Mouse (Mus musculus): ENCODE measurements around the gene Ero1lb.

Ero1lb gene

GRCm38 (mm10) chr13:12578145-12578544, 12.5 kb downstream of the Ero1lb start:
- WGBS, result 93% methylated on average over 5 of the region's 5 CpGs

- 16% methylated on average over 3 of the region's 3 CpGs for WGBS
These were observed 23.3 kb downstream of the Ero1lb start for GRCm38 (mm10) chr13:12589003-12589402.

DNA sequence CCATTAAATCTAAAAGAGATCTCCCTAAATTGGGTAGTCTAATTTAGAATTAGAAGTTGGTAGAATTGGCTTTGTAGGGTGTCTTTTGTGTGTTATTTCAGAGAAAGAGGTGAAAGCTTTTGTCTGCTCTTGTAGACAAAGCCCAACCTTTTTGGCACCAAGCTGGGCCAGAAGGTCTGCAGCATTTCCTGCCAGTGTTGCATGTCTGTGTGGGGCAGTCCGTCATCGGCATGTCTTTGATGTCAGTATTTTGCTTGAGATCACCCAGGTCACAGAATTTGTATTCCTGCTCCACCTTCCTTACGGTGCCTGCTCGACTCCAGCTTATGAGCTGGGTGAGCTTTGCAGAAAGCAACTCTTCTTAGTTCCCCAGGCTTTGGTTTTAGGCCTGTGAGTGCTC, 31.4 kb downstream of the Ero1lb start:
- 64% methylated on average over 4 of the region's 4 CpGs for WGBS

GRCm38 (mm10) chr13:12614026-12614425, 48.4 kb downstream of the Ero1lb start:
- 75% methylated on average over 6 of the region's 6 CpGs for WGBS

DNA sequence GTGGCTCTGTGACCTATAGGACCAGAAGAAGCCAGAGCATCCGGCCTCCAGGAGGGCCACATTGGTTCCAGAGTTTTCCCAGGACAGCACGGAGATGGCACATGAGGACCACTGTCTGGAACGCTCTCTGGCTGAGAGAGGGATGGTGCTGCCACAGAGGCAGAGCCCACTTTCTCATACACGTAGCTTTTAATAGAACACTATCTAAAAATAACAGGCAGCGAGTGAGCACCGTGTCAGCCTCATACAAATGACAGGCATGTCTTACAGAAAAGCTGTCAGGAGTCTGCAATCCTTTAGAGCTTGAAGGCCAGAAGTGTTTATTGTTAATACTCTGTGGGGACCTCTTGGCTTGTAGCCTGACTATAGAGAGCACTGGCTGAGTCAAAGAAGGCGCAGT, 48.9 kb downstream of the Ero1lb start:
- WGBS, result 59% methylated on average over 7 of the region's 7 CpGs

DNA sequence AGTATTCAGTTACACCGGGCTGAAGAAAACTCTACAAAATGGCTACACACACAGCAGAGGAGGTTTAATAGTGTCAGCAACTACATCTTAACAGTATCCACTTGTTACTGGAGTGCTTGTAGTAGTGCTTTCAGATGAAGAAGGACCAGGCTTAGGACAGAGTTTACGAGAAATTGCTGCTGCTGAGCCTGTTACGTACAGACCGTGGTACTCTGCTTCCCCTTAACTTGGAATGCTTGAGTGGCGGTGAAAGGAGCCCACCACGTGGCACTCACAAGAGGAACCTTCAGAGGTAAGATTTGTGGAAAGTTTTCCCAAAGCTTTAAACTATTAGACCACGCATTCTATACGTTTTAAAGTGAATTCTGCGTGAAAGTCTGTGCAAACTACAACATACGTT, 49.3 kb downstream of the Ero1lb start:
- WGBS, result 83% methylated on average over 10 of the region's 10 CpGs

DNA sequence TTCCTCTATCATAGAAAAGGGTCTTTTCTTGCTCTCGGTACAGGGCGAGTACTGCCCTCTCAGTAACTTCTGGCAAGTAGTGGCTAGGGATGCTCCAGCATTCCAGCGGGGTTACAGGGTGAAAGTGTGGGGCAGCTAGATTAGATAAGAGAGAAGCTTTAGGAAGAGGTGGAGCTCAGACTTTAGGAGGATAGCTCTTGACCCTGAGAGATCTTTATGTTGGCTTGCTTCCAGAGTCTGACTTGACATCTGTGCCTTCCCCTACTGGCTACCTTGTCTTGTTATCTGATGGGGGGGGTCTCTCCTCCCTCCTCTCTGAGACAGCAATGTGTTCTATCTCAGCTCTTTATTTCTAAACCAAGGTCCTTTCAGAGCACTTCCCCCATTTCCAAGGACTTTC, 50.8 kb downstream of the Ero1lb start:
- 92% methylated on average over 3 of the region's 3 CpGs for WGBS

- 85% methylated on average over 8 of the region's 8 CpGs for WGBS
These were observed 54.1 kb downstream of the Ero1lb start for GRCm38 (mm10) chr13:12619808-12620207.

- 92% methylated on average over 3 of the region's 3 CpGs for WGBS
These were observed 60.4 kb downstream of the Ero1lb start for GRCm38 (mm10) chr13:12626061-12626460.

GRCm38 (mm10) chr13:12627746-12628145, 62.1 kb downstream of the Ero1lb start:
- WGBS, result 88% methylated on average over 8 of the region's 8 CpGs

DNA sequence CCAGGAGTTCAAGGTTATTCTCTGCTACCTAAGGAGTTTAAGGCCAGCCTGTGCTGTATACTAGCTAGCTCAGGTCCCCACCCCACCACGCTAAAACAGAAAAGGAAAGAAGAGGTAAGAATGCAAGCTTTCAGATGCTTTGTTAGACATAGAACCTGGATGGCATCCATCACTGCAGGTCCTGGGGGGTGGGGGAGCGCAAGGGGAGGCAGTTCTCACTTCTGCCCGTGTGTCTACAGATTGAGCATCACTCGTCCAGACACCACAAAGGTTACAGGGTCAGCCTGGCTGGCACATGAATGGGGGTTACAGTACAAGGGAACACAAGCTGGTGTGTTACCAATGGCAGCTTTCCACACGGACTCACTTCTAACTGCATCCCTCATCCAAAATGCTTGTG, 62.5 kb downstream of the Ero1lb start:
- 87% methylated on average over 5 of the region's 5 CpGs for WGBS

DNA sequence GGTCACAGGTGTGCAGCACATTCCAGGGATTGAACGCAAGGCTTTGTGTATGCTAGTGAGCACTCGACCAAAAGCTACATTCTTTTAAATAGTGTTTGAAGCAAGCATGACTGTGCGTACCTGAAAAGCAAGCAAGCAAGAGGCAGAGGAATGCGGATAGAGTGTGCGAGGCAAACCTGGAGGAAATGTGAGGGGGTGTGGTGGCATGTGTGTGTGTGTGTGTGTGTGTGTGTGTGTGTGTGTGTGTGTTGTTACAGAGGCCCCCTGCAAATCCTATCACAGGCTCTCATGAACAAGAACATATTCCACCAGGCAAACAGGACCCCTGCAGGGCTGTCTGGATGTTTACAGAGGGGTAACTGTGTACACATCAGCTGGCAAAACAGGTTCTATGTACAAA, 64.6 kb downstream of the Ero1lb start:
- WGBS, result 85% methylated on average over 5 of the region's 5 CpGs

- WGBS, result 80% methylated on average over 2 of the region's 6 CpGs
These were observed 69.4 kb downstream of the Ero1lb start for GRCm38 (mm10) chr13:12634941-12635588.

DNA sequence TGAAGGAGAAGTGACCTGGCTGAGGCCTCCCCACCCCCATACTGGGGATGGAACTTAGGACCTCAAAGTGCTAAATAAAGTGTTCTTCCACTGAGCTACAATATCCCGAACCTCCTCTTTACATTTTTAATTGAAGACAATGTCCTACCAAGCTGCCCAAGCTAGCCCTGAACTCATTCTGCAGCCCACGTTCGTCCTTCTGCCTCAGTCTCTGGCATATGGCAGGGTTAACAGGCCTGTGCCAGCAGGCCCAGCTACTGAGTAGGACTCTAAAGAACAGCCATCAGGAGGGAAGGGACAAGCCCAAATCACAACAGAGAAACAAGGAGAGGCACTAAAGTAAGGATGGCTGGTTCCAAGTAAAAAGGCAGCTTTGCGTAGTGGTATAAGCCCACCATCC, 77.1 kb downstream of the Ero1lb start:
- WGBS, result 84% methylated on average over 4 of the region's 4 CpGs

DNA sequence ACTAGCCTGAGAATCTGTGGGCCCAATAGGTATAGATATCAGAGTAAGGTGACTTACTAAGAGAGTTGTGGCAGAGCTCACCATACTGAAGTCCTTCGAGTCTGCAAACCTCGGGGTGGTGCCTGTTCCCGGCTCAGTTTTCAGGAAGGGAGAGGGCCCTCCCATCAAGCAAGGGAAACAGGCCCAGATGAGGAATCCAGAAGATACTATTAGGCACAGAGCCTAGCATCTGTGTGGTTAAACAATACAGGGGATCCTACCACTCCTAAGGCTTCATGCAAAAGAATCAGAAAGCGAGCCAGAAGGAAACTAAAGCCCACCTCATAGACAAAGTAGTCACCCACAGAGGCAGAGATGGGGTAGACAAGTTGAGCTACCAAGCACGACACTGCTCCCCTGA, 81.0 kb downstream of the Ero1lb start:
- WGBS, result 80% methylated on average over 5 of the region's 5 CpGs

GRCm38 (mm10) chr13:12650020-12650876, 84.6 kb downstream of the Ero1lb start:
- WGBS, result under 1% methylated on average over 59 of the region's 79 CpGs

DNA sequence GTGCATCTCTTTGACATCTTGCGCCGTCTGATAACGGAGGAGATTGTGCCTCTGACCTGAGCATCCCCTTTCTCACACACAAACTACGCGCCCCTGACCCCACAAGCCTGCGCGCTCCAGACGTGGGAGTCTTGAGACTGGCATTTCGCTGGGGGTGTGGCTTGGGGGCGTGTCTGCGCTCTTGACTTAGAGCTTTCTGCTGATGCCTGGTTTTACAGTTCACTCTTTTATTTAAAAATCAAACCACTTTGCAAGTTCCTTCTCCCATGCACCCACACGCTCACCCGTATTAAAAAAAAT, 85.2 kb downstream of the Ero1lb start:
- 0% methylated on average over 13 of the region's 13 CpGs for WGBS
